Mouse (Mus musculus) hindbrain, postnatal 0 days (tissue): ENCODE measurements around the gene Zfp229. TPM values are rescaled to one million over a fixed set of nuclear protein-coding genes. Genes with fewer than 3 reads are reported as not detected.
"Not testable (repeated sequence)": the region's sequence is repeated elsewhere in the genome, so short reads cannot be mapped to it uniquely, and the experiment has no call there.

Source experiments
- ATAC-seq: fragments of 200-750 bp; cut with Nextera tagmentation; 2 replicates; pipeline ENCODE4 v1.8.0; 2017; ENCODE audit warnings: mild to moderate bottlenecking, moderate TSS enrichment, moderate library complexity
- DNase-seq: peaks from one replicate; pipeline ENCODE4 v3.0.0-alpha.2; 2015; ENCODE audit warnings: low spot score
- H3K27ac ChIP-seq: fragments of 300-500 bp; sonication (generic); 2 replicates; pipeline ENCODE4 v1.5.1; 2014; ENCODE audit warnings: mild to moderate bottlenecking
- H3K27me3 ChIP-seq: fragments of 300-500 bp; sonication (generic); 2 replicates; pipeline ENCODE4 v1.6.1; 2014; ENCODE audit warnings: low read length, mixed read lengths; ENCODE audit not compliant: insufficient read depth
- H3K36me3 ChIP-seq: fragments of 300-500 bp; sonication (generic); 2 replicates; pipeline ENCODE4 v1.6.1; 2014; ENCODE audit warnings: low read length, mixed read lengths; ENCODE audit not compliant: insufficient read depth
- H3K4me1 ChIP-seq: fragments of 300-500 bp; sonication (generic); 2 replicates; pipeline ENCODE4 v1.6.1; 2014; ENCODE audit warnings: antibody characterized with exemption, low read length, mixed read lengths; ENCODE audit not compliant: insufficient read depth
- H3K4me2 ChIP-seq: fragments of 300-500 bp; sonication (generic); 2 replicates; pipeline ENCODE4 v1.6.1; 2014; ENCODE audit warnings: low read depth, mild to moderate bottlenecking, low read length, moderate library complexity, mixed read lengths
- H3K4me3 ChIP-seq: fragments of 300-500 bp; sonication (generic); 2 replicates; pipeline ENCODE4 v1.5.1; 2014; ENCODE audit warnings: low read length
- H3K9ac ChIP-seq: fragments of 300-500 bp; sonication (generic); replicated peaks from 2 replicates; pipeline ENCODE4 v1.6.1; 2014; ENCODE audit warnings: mild to moderate bottlenecking, low read length, moderate library complexity, mixed read lengths
- H3K9me3 ChIP-seq: fragments of 300-500 bp; sonication (generic); 2 replicates; pipeline ENCODE4 v1.6.1; 2016; ENCODE audit warnings: low read length, mixed read lengths
- CTCF ChIP-seq: IDR thresholded peaks from 2 replicates; pipeline ENCODE4 v1.5.1; 2016; ENCODE audit warnings: antibody characterized with exemption, control low read depth, low read depth
- WGBS: fragments of 180-500 bp; shearing (Covaris S2); extraction: QIAGEN DNeasy Blood & Tissue Kit; methylation state at CpG from one replicate; pipeline ENCODE4 v1.1.7; 2014; 5-methylcytosine and 5-hydroxymethylcytosine counted together
- polyA plus RNA-seq: library from polyadenylated mRNA; unstranded; fragments of >200 nt; fragmentation: Nextera tagmentation; extraction: Ambion mirVana; gene quantifications from 2 replicates; pipeline ENCODE4 v1.2.1, GENCODE M21; 2015
- total RNA-seq: library from RNA; depleted of rRNA; stranded (reverse); fragments of >200 nt; gene quantifications from 2 replicates; pipeline ENCODE4 v1.2.3, GENCODE M21; 2014; rRNA removed

Gene Zfp229
- total RNA-seq = 6.5 and 9.0 TPM in 2 replicates
- 6.8 and 12.6 TPM in 2 replicates for polyA plus RNA-seq

GRCm38 (mm10) chr17:21730495-21730894, at the start of gene Zfp229:
TSS of gene Zfp229 (plus strand) at chr17:21730795.
- not testable (repeated sequence) for H3K36me3 ChIP-seq, H3K27me3 ChIP-seq, H3K4me3 ChIP-seq, DNase-seq, H3K9ac ChIP-seq, ATAC-seq, H3K4me2 ChIP-seq, H3K9me3 ChIP-seq, H3K27ac ChIP-seq, H3K4me1 ChIP-seq
- 94% methylated on average over 10 of the region's 22 CpGs for WGBS

- ATAC-seq = no peak
- no peak for TF ChIP-seq CTCF
These were observed 39.0 kb upstream of the Zfp229 start, which contains the start of gene Gm10226 for GRCm38 (mm10) chr17:21691560-21691959. TSS of gene Gm10226 (plus strand) at chr17:21691860.

GRCm38 (mm10) chr17:21693342-21693741, 37.3 kb upstream of the Zfp229 start:
- DNase-seq (no peak), ATAC-seq (no peak)
- Histone ChIP-seq H3K4me3 (no peak overlapping the region), H3K9ac (no peak overlapping the region), H3K9me3 (no peaks in the 10 kb centered on the region), H3K27me3 (no peaks in the 10 kb centered on the region), H3K36me3 (peaks cover 5% of the 10 kb centered on the region; the same call in 1 of the 2 replicates), H3K4me2 (no peak overlapping the region), H3K4me1 (no peaks in the 10 kb centered on the region), H3K27ac (no peak overlapping the region)
- TF ChIP-seq CTCF = no peak
- 84% methylated on average over 3 of the region's 3 CpGs for WGBS

More at GRCm38 (mm10) chr17:21691560-21691959, 39.0 kb upstream of the Zfp229 start, which contains the start of gene Gm10226:
- H3K9me3 ChIP-seq = no peaks in the 10 kb centered on the region
- no peaks in the 10 kb centered on the region for H3K4me1 ChIP-seq
- no peak for DNase-seq
- no peaks in the 10 kb centered on the region for H3K27me3 ChIP-seq
- H3K27ac ChIP-seq = no peak within 1 kb of the TSS
- no peak within 1 kb of the TSS for H3K4me2 ChIP-seq
- 94% methylated on average over 3 of the region's 3 CpGs for WGBS
- H3K4me3 ChIP-seq = no peak within 1 kb of the TSS
- no peak within 1 kb of the TSS for H3K9ac ChIP-seq
- peaks cover 5% of the 10 kb centered on the region; the same call in 1 of the 2 replicates for H3K36me3 ChIP-seq

GRCm38 (mm10) chr17:21696073-21696472, 34.5 kb upstream of the Zfp229 start:
- Histone ChIP-seq H3K4me1 (no peaks in the 10 kb centered on the region), H3K27ac (no peak overlapping the region), H3K36me3 (no peaks in the 10 kb centered on the region), H3K9ac (no peak overlapping the region), H3K27me3 (no peaks in the 10 kb centered on the region), H3K9me3 (no peaks in the 10 kb centered on the region), H3K4me2 (no peak overlapping the region), H3K4me3 (no peak overlapping the region)
- ATAC-seq (no peak), DNase-seq (no peak)
- no peak for TF ChIP-seq CTCF

- TF ChIP-seq CTCF = no peak
- 29% methylated on average over 5 of the region's 5 CpGs for WGBS
- H3K27ac ChIP-seq = no peak overlapping the region
- no peaks in the 10 kb centered on the region for H3K36me3 ChIP-seq
- ATAC-seq (no peak), DNase-seq (no peak)
- H3K4me3 ChIP-seq = no peak overlapping the region
- H3K9ac ChIP-seq = no peak overlapping the region
- H3K27me3 ChIP-seq = no peaks in the 10 kb centered on the region
- H3K9me3 ChIP-seq = no peaks in the 10 kb centered on the region
- no peaks in the 10 kb centered on the region for H3K4me1 ChIP-seq
- no peak overlapping the region for H3K4me2 ChIP-seq
These were observed 28.0 kb upstream of the Zfp229 start for GRCm38 (mm10) chr17:21702281-21703240.

GRCm38 (mm10) chr17:21703414-21703813, 27.2 kb upstream of the Zfp229 start:
- TF ChIP-seq CTCF = no peak
- no peaks in the 10 kb centered on the region for H3K36me3 ChIP-seq
- no peak overlapping the region for H3K9ac ChIP-seq
- H3K4me2 ChIP-seq = no peak overlapping the region
- WGBS = 88% methylated on average over 1 of the region's 1 CpGs
- no peak overlapping the region for H3K4me3 ChIP-seq
- H3K27me3 ChIP-seq = no peaks in the 10 kb centered on the region
- no peak overlapping the region for H3K27ac ChIP-seq
- DNase-seq = no peak
- no peaks in the 10 kb centered on the region for H3K9me3 ChIP-seq
- no peaks in the 10 kb centered on the region for H3K4me1 ChIP-seq
- ATAC-seq = no peak
